Mouse (Mus musculus): ENCODE data around the gene Rbm6. TPM values are rescaled to one million over a fixed set of nuclear protein-coding genes. Genes with fewer than 3 reads are reported as not detected.
A peak's percentile ranks its signal among the peaks of the same experiment; 100 is the strongest.

Gene Rbm6
- 29.0 and 32.1 TPM in 2 replicates for polyA plus RNA-seq (2012; rRNA removed)

DNA sequence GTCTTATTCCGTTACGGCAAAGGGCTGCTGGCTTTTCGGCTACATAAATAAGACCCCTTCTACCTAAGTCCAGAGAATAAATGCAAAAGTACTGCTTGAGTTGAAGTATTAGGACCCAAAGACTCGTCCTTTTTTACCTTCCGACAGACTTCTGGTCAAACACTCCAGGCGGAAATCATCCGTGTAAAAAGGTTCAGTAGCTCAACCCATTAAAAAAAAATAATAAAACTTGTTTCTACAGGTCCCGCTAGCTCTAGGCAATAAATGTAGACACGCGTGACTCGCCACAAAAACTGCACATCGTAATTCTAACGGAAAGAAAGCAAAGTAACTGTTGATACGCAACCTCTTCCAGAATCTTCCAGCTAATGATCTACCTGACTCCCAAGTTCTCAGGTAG, at the start of gene Rbm6:
Rbm6 (minus strand) TSS at position 101 of the 400 bp plus-strand sequence.
- Histone ChIP-seq H3K27me3 (ENCODE audit: control insufficient read depth, insufficient read depth, low read length) (no peaks in the 10 kb centered on the region), H3K4me3 (ENCODE audit: control insufficient read depth, insufficient read depth, low read length) (peak within 1 kb of the TSS; percentile 82), H3K27ac (ENCODE audit: control insufficient read depth, insufficient read depth, low read length) (peak within 1 kb of the TSS; percentile 64), H3K36me3 (ENCODE audit: control insufficient read depth, insufficient read depth, low read length) (no peaks in the 10 kb centered on the region), H3K4me1 (replicated peaks; ENCODE audit: control insufficient read depth, insufficient read depth, low read length) (no peaks in the 10 kb centered on the region; the same call in 1 of the 2 replicates)
- DNase-seq = no peak
- TF ChIP-seq CTCF (IDR thresholded peaks at IDR 0.05; ENCODE audit: borderline replicate concordance, control insufficient read depth, extremely low read depth, insufficient read depth, low read length, poor library complexity) (no peak), POLR2A (IDR thresholded peaks at IDR 0.05; ENCODE audit: control insufficient read depth, extremely low read depth, insufficient read depth, low read length, poor library complexity) (no peak)
- WGBS = 7% methylated on average over 14 of the region's 14 CpGs

DNA sequence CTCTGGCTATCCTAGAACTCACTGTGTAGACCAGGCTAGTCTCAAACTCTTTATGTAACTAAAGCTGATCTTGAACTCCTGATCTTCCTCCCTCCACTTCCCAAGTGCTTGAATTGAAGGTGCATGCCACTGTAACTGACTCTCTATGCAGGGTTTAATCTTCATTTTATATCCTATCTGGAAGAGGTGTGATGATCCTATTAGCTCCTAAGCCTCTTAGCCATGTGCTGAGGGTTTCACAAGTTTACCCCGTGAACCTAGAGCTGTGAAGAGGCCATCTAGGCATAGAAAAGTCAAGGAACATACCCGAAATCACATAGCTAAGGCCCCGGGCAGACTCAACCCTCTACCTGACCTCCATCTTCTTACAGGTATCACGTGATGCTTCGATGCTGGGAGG, 46.4 kb upstream of the Rbm6 start:
- WGBS = 91% methylated on average over 5 of the region's 5 CpGs

DNA sequence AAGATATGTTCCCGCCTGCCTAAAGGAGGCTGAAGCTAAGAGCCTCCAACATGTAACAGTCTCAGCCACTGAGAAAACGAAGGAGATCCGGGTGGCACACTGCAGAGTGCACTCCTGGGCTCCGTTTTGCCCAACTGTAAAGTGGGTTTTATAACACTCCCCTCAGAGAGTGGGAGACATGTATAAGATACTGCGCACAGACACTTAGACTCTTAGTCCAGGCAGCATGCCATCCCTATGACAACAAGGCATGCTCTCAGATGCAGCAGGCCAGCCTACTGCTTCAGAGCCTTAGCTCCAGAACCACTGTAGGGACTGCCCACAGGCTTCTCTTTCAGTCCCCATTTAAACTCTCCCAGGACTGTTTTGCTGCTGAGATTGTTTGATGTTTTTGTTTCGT, 45.8 kb upstream of the Rbm6 start:
- WGBS = 93% methylated on average over 6 of the region's 6 CpGs
- H3K4me1 ChIP-seq (replicated peaks; ENCODE audit: control insufficient read depth, insufficient read depth, low read length) = peaks cover 14% of the 10 kb centered on the region
- no peak for TF ChIP-seq POLR2A (IDR thresholded peaks at IDR 0.05; ENCODE audit: control insufficient read depth, extremely low read depth, insufficient read depth, low read length, poor library complexity)
- no peak for TF ChIP-seq CTCF (IDR thresholded peaks at IDR 0.05; ENCODE audit: borderline replicate concordance, control insufficient read depth, extremely low read depth, insufficient read depth, low read length, poor library complexity)
- no peak overlapping the region for H3K4me3 ChIP-seq (ENCODE audit: control insufficient read depth, insufficient read depth, low read length)
- H3K27me3 ChIP-seq (ENCODE audit: control insufficient read depth, insufficient read depth, low read length) = no peaks in the 10 kb centered on the region
- H3K27ac ChIP-seq (ENCODE audit: control insufficient read depth, insufficient read depth, low read length) = no peak overlapping the region
- no peak for DNase-seq
- no peaks in the 10 kb centered on the region for H3K36me3 ChIP-seq (ENCODE audit: control insufficient read depth, insufficient read depth, low read length)

More for the DNA sequence above, 46.4 kb upstream of the Rbm6 start:
- no peak for DNase-seq
- H3K27ac ChIP-seq (ENCODE audit: control insufficient read depth, insufficient read depth, low read length) = no peak overlapping the region
- H3K36me3 ChIP-seq (ENCODE audit: control insufficient read depth, insufficient read depth, low read length) = no peaks in the 10 kb centered on the region
- H3K4me3 ChIP-seq (ENCODE audit: control insufficient read depth, insufficient read depth, low read length) = no peak overlapping the region
- peaks cover 19% of the 10 kb centered on the region for H3K4me1 ChIP-seq (replicated peaks; ENCODE audit: control insufficient read depth, insufficient read depth, low read length)
- TF ChIP-seq CTCF (IDR thresholded peaks at IDR 0.05; ENCODE audit: borderline replicate concordance, control insufficient read depth, extremely low read depth, insufficient read depth, low read length, poor library complexity) (no peak), POLR2A (IDR thresholded peaks at IDR 0.05; ENCODE audit: control insufficient read depth, extremely low read depth, insufficient read depth, low read length, poor library complexity) (no peak)
- no peaks in the 10 kb centered on the region for H3K27me3 ChIP-seq (ENCODE audit: control insufficient read depth, insufficient read depth, low read length)

DNA sequence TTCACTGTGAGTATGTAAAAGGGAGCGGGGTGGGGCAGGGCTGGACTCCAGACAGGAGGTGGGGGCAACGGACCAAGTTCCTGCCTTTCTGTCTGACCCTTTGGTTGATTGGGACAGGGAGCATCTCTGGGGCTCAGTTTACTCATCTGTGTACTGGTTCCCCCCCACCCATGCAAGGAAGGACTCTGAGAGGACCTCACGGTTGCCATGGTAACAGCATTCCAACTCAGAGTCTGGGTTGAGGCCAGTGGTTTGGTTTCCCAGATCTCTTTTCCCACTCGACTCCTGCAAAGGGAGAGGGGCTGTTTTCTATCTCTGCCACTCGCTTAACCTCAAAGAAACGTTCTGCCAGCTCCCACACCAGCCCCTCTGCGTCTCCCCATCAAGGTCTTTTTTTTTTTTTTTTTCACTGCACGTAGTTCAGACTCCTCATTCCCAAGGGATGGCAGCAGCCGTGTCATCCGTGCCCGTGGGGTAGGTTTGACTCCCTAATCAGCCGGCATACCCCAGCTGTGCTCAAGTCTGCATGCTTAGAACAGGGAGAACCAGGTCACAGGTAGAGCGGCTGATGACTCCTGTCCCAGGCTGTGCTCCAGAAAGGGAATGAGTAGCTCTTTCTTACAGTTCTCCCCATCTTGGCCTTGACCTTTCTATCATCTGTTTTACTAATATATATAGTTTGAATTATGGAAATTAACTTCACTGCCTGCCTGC, 45.0 kb upstream of the Rbm6 start:
- Histone ChIP-seq H3K27me3 (ENCODE audit: control insufficient read depth, insufficient read depth, low read length) (no peaks in the 10 kb centered on the region), H3K27ac (ENCODE audit: control insufficient read depth, insufficient read depth, low read length) (no peak overlapping the region), H3K4me1 (replicated peaks; ENCODE audit: control insufficient read depth, insufficient read depth, low read length) (peaks cover 12% of the 10 kb centered on the region), H3K4me3 (ENCODE audit: control insufficient read depth, insufficient read depth, low read length) (no peak overlapping the region), H3K36me3 (ENCODE audit: control insufficient read depth, insufficient read depth, low read length) (no peaks in the 10 kb centered on the region)
- DNase-seq = no peak
- 87% methylated on average over 13 of the region's 13 CpGs for WGBS
- no peak for TF ChIP-seq POLR2A (IDR thresholded peaks at IDR 0.05; ENCODE audit: control insufficient read depth, extremely low read depth, insufficient read depth, low read length, poor library complexity)
- no peak for TF ChIP-seq CTCF (IDR thresholded peaks at IDR 0.05; ENCODE audit: borderline replicate concordance, control insufficient read depth, extremely low read depth, insufficient read depth, low read length, poor library complexity)

DNA sequence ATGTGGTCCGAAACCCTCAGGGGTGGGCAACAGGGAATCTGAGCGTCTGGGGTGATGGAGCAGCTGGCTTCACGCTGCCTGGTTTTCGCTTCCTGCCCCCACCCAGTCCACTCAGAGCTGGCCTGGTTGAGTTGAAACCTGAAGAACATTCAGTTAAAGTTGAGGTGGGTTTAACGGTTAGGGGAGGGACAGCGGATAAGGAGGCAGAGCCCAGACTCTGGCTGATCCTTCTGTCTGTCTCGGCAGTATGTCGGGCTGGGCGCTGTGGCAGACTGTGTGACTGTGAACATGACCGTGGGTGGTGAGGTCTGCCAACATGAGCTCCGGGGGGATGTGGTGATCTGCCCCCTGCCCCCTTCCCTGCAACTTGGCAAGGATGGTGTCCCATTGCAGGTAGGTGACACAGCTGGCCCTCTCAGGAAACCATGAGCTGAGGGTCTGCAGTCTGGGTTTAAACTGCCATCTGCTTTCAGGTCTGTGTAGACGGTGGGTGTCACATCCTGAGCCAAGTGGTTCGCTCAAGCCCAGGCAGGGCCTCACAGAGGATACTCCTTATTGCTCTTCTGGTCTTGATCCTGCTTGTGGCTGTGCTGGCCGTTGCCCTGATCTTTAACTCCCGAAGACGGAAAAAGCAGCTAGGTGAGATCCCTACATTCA, 41.9 kb upstream of the Rbm6 start:
- Histone ChIP-seq H3K27ac (ENCODE audit: control insufficient read depth, insufficient read depth, low read length) (no peak overlapping the region), H3K4me1 (replicated peaks; ENCODE audit: control insufficient read depth, insufficient read depth, low read length) (peaks cover 12% of the 10 kb centered on the region), H3K4me3 (ENCODE audit: control insufficient read depth, insufficient read depth, low read length) (no peak overlapping the region), H3K27me3 (ENCODE audit: control insufficient read depth, insufficient read depth, low read length) (no peaks in the 10 kb centered on the region), H3K36me3 (ENCODE audit: control insufficient read depth, insufficient read depth, low read length) (no peaks in the 10 kb centered on the region)
- WGBS = 30% methylated on average over 16 of the region's 16 CpGs
- DNase-seq = no peak
- TF ChIP-seq CTCF (IDR thresholded peaks at IDR 0.05; ENCODE audit: borderline replicate concordance, control insufficient read depth, extremely low read depth, insufficient read depth, low read length, poor library complexity) (no peak), POLR2A (IDR thresholded peaks at IDR 0.05; ENCODE audit: control insufficient read depth, extremely low read depth, insufficient read depth, low read length, poor library complexity) (no peak)

DNA sequence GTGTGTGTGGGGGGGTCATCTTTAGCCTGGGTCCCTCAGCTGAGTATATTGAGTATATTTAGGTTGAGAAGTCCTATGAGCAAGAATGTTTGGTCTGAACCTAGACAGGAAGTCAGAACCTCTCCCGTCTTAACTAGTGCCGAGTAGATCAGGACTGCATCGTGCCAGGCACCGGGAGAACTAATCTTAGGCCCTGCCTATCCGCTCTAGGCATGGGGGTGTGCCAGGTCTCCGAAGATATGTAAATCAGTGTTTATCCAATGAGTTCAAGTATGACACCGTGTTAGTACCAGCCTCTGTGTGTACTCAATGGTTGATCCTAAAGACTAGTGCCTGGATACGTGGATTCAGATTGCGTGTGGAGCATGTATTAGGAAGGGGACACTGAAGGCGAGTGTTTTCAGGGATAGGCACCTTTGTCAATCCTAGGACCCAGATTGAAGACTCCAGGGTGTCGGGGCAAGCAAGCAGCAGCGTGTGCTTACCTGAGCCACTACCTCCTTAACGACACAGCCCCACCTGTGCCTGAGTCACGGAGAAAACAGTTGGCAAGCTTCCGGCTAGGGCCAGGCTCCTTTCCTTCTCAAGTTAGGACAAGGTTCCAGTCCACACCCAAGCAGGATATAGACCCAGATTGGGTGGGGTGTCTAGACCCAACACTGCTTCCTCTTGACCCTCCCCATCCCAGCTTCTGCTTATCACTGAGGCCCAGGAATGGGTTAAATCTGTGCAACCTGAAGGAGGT, 37.2 kb upstream of the Rbm6 start:
- H3K4me1 ChIP-seq (replicated peaks; ENCODE audit: control insufficient read depth, insufficient read depth, low read length) = peaks cover 19% of the 10 kb centered on the region
- H3K27ac ChIP-seq (ENCODE audit: control insufficient read depth, insufficient read depth, low read length) = no peak overlapping the region
- no peak for DNase-seq
- 94% methylated on average over 15 of the region's 15 CpGs for WGBS
- H3K36me3 ChIP-seq (ENCODE audit: control insufficient read depth, insufficient read depth, low read length) = no peaks in the 10 kb centered on the region
- no peak for TF ChIP-seq POLR2A (IDR thresholded peaks at IDR 0.05; ENCODE audit: control insufficient read depth, extremely low read depth, insufficient read depth, low read length, poor library complexity)
- TF ChIP-seq CTCF (IDR thresholded peaks at IDR 0.05; ENCODE audit: borderline replicate concordance, control insufficient read depth, extremely low read depth, insufficient read depth, low read length, poor library complexity) = no peak
- no peaks in the 10 kb centered on the region for H3K27me3 ChIP-seq (ENCODE audit: control insufficient read depth, insufficient read depth, low read length)
- no peak overlapping the region for H3K4me3 ChIP-seq (ENCODE audit: control insufficient read depth, insufficient read depth, low read length)

All from thymus, adult 2 months (tissue).